Mouse (Mus musculus) ovary, postnatal 10 days (tissue): Measurements from ENCODE around the gene Map3k12.

Experiments
- DNase-seq: peaks from one replicate; pipeline ENCODE4 v3.0.0; 2022; ENCODE audit warnings: low spot score

Gene Map3k12

GRCm38 (mm10) chr15:102459381-102459780, 57.5 kb downstream of the Map3k12 start:
- DNase-seq = no peak

GRCm38 (mm10) chr15:102458904-102459317, 58.0 kb downstream of the Map3k12 start, which contains the start of gene Prr13:
TSS of gene Prr13 (plus strand) at chr15:102459028.
- DNase-seq = peak; percentile 64

- DNase-seq = no peak
Observed at GRCm38 (mm10) chr15:102458050-102458736, 58.7 kb downstream of the Map3k12 start.

GRCm38 (mm10) chr15:102455993-102456392, 60.9 kb downstream of the Map3k12 start:
- DNase-seq = no peak

DNA sequence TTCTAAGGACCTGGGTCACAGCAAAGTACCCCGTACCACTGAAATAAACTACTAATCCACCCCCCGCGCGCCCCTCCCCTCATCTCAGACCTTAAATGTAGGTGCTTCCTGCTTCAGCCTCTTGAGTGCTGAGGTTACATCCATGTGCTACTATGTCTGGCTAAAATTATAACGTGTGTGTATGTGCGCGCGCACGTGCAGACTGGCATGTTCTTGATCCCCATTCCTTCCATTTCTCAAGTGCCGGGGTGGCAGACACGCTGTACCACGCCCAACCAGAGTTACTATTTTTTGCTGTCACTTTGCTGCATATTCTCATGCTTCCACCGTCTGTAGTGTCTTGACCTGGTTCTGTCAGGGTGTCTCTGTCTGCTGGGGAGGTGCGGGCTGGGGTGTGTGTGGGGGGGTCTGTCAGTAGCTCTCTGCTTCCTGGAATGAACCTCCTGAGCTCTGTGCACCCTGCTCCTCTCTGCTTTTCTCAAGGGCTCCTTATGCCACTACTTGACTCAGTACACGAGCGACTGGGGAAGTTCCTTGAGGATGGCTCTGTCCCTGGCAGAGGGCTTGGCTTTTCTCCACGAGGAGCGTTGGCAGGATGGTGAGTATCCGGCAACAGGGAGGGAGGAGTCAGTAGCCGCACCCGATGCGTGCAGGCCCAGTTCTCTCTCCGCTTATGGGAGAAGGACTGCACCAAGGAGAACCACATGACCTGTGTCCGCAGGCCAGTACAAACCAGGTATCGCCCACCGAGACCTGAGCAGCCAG, 65.0 kb downstream of the Map3k12 start:
- DNase-seq = no peak

- no peak for DNase-seq
Observed at GRCm38 (mm10) chr15:102450928-102451327, 65.9 kb downstream of the Map3k12 start.

- DNase-seq = no peak
Observed at GRCm38 (mm10) chr15:102449366-102449765, 67.5 kb downstream of the Map3k12 start.
